Mouse (Mus musculus): ENCODE measurements around the gene Lrig2. TPM values are rescaled to one million over a fixed set of nuclear protein-coding genes. Genes with fewer than 3 reads are reported as not detected.
"Not testable (repeated sequence)": the region's sequence is repeated elsewhere in the genome, so short reads cannot be mapped to it uniquely, and the experiment has no call there.

Lrig2 gene
- total RNA-seq, 1 experiment from 2014 or later: 15.1 TPM

DNA sequence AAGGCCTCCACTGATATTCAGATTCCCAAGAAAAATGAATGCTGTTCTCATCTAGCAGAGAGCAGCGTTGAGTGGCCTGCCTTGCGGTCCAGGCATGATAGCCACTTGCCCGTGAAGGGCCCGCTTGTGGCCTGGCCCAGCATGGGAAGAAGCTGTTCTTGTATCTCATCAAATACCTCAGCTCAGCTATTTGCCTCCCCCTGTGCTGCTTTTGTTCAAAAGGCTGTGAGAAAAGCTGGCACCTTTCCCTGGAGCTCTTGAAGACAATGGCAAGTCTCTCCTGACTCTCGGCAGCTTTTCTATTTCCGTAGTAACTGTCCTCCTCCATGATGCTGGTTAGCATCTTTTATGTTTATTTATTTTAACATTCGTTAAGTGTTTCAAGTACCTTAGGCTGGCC, 74.1 kb downstream of the Lrig2 start:
- ATAC-seq (replicated peaks; ENCODE audit: low read depth, poor library complexity, severe bottlenecking): no peak

DNA sequence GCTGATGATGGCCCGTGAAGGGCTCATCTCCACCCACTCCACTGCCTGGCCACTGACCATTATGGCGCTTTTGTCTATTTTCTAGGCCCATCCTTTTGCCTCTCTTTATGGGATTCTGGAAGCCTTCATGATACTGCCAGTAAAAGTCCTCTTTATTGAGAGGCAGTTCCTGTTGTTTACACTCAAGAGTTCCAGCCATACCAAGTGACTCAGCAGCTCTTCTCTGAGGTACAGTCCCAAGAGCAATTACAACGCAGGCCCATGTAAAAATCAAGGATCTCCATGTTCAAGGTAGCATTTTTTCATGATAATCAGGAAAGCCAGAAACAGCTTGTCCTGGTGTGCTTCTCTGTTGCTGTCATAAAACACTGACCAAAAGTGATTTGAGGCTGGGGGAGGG, 75.8 kb downstream of the Lrig2 start:
- ATAC-seq (replicated peaks; ENCODE audit: low read depth, poor library complexity, severe bottlenecking): no peak

DNA sequence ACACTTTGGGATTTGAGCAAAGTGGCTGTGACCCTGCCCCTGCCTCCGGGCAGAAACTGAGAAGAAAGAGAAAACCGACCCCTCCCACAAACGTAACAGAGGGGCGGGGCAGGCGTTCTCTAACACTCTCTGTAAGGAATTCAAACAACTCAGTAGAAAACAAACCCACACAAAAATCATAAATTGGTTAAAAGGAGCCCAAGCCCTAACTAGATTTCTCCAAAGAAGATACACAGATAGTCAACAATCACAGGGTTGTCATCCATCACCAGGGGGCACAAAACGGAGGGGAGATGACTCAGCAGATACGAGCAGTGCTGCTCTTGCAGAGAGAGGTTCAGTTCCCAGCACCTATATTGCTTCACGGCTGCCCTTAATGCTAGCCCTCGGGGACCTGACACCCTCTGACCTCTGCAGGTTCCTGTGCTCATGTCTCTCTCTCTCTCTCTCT, 77.4 kb downstream of the Lrig2 start:
- peak; percentile 53; the same call in 1 of the 2 replicates for ATAC-seq (replicated peaks; ENCODE audit: low read depth, poor library complexity, severe bottlenecking)

DNA sequence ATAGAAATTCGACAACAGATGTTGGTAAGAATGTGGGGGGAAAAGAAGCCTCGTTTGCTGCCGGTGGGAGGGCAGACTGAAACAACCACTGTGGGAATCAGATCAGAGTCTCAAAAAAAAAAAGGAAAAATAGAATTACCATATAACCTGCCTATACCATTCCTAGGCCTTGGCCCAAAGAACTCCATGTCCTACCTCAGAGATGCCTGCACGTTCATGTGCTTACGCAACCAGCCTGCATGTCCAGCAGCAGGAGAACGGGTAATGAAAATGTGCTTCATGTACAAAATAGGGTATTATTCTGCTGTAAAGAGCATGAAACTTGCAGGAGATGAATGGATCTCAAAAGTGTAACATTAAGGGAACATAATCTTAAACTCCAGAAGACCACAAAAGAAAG, 79.1 kb downstream of the Lrig2 start:
- ATAC-seq (replicated peaks; ENCODE audit: low read depth, poor library complexity, severe bottlenecking): no peak

DNA sequence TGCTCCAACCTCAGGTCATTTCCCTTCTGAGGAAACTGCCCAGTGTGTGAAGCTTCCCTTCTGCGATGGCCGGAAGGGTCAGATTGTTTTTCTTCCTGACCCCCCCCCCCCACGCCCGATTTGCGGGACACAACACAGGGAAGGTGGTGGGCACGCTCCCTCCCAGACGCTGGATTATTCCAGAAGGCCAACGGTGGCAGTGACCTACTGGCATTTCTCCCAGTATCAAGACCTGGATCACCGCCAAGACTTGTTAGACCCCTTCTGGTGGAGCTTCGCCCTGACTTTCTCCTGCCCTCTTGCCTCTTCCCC, 79.9 kb downstream of the Lrig2 start:
- ATAC-seq (replicated peaks; ENCODE audit: low read depth, poor library complexity, severe bottlenecking): no peak

DNA sequence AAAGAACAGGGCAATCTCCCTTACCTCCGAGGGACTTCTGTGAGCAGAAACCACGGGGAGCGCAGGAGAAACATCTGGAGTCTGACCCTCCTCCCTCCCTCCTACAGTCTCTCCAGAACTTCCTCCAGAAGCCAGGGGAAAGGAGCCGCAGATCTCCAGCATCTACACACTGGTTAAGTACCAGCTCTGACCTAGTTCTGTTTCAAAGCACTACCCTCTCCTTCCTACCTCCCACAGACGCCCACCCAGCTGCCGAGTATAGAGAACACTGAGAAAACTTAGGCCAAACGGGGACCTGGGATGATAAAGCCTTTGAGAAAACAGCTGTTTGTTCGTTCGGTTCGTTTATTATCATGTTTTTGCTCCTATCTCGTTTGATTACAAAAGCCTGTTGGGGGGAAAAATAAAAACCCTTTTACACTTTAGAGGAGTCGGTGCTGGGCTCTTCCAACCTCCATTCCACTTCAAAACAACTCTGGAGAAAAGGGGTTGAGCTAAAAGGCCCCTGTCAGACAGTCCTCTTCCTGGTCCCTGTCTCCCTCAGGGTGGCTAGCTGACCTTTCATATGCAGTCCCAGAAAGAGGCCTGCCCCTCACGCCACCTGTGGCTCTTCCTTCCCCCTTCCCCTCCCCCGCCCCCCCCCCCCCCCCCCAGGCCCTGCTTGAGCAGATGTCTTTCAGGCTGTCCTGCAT, 80.4 kb downstream of the Lrig2 start:
- ATAC-seq (replicated peaks; ENCODE audit: low read depth, poor library complexity, severe bottlenecking): 0 out of 2 replicates have a peak, but pooled peaks have one; percentile 22

DNA sequence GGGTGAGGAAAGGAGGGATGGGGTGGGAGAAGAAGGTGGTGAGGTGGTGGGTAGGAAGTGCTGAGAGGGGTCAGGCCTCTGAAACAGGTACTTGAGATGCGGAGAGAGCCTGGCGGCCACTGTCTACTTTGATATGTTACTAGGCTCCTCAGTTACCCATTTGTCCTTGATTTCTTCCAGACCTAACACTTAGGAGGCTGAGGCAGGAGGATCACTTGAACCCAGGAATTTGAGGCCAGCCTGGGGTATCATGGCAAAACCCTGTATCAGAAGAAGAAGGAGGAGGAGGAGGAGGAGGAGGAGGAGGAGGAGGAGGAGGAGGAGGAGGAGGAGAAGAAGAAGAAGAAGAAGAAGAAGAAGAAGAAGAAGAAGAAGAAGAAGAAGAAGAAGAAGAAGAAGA, 84.4 kb downstream of the Lrig2 start:
- not testable (repeated sequence) for ATAC-seq (replicated peaks; ENCODE audit: low read depth, poor library complexity, severe bottlenecking)

DNA sequence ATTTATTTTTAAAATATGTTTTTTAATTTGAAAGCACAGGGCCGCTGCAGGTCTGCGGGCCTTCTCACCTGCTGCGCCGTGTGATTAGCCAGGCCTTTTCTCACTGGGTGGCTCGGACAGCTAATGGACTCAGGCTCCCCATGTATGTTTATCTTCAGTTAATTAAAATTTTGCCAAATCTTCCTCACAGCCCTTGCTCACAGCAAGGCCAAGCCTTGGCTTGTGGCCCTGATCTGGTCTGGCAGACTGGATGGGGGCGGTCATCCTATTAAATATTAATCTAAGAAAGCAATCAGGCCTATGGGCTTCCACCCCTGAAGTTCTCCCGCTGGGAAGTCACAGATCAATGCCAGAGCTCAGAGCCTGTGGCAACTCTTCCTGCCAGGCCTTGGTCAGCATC, 87.4 kb downstream of the Lrig2 start:
- ATAC-seq (replicated peaks; ENCODE audit: low read depth, poor library complexity, severe bottlenecking): no peak

DNA sequence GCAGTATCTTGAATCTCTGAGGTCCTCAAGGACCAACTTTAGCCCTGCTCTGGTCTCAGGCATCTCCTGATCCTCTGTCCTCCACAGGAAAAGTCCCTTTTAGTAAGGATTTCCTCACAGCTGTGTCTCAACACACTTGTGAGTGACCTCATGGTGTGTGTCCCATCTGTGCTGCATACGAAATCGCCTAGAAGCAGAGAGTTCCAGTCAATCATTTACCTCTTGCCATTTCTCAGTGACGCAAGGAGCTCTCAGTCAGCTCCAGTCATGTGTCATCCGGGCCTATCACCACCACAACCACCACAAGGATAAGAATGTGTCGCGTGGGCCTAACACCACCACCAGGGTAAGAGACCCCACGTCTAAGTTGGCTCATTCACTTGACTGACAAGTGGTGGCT, 90.8 kb downstream of the Lrig2 start:
- 0 out of 2 replicates have a peak, but pooled peaks have one; percentile 8 for ATAC-seq (replicated peaks; ENCODE audit: low read depth, poor library complexity, severe bottlenecking)

DNA sequence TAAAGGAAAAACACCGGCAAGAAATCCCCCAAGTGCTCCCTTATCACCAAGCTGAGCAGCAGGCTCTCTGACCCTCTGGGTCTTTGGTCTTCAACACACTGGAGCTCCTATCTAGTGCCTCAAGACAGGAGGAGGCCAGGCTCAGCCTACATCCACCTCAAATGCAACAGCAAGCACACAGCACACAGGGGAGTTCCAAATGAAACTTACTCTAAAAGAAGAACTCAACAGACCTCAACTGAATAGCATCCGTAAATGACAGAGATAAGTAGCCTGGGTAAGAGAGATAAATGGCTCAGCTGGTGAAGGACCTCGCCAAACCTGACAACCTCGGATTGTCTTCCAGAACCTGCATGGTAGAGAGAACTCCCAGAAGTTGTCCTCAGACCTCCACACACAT, 91.7 kb downstream of the Lrig2 start:
- peak; percentile 84 for ATAC-seq (replicated peaks; ENCODE audit: low read depth, poor library complexity, severe bottlenecking)

DNA sequence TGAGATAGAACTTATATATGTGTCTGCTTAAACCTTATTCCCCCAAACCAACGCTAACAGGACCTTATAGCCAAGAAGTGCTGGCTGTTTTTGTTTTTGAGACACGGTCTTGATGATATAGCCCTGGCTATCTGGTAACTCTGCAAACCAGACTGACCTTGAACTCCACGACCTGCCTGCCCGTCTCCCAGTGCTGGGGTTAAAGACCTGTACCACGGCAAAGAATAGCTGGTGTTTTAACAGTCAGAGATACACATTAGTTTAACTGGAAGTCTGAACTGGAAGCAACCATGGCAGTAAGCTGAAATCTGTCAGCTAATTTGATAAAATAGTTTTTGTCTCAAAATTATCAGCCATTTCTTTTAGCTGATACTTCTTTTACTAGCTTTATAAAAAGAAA, 94.9 kb downstream of the Lrig2 start:
- no peak for ATAC-seq (replicated peaks; ENCODE audit: low read depth, poor library complexity, severe bottlenecking)

DNA sequence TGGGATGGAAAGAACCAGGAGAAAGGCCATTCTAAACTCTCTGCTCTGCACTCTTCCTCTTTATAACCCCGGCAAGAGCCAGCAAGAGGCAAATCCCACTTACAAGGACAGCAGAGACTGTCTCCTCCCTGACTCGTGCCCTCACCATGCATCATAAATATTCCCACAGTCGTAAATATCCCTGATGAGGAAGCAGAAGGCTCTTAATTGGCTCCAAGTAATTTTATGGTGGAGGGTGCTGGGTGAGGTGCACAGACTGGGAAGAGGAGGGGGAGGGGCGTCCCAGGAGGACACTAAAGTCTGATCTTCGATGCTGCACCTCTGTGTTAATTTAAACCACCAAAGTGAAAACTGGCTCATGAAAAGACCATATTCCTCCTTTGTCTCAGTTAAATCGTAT, 99.2 kb downstream of the Lrig2 start:
- ATAC-seq (replicated peaks; ENCODE audit: low read depth, poor library complexity, severe bottlenecking): no peak

DNA sequence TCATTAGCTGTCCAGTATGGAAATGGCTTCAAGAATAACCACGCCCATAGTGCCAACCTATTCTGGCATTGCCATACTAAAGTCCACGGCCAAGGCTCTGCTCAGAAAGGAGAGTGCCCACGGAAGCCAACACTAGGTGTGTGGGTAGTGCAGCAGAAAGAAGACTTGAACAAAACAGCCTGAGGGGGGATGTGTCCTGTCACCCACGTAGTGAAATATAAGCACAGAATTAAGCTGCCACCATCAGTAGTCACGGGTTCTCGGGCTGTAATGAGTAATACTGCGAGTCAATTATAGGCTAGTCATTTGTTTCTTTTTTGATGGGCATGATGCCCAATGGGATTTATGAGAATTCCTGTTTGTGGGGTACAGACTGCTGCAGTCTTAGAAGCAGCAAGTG, 104.2 kb downstream of the Lrig2 start:
- ATAC-seq (replicated peaks; ENCODE audit: low read depth, poor library complexity, severe bottlenecking): no peak

DNA sequence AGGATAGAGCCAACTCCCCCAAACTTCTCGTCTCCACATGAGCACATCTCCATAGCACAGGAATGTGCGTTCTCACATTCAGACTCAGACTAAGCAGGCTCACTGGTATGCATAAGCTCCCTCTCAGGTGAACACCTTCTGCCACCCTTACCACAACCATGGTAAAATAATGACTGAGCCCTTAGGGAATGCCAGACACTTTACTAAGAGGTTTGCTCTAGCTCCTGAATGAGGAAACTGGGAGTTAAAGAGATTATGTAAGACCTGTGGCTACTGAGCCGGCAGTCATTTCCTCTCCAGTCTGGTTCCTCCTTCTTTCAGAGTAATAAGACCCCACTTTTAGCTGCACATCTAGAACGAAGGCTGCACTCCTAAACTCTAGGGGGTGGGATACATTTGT, 108.1 kb downstream of the Lrig2 start:
- peak; percentile 94 for ATAC-seq (replicated peaks; ENCODE audit: low read depth, poor library complexity, severe bottlenecking)

DNA sequence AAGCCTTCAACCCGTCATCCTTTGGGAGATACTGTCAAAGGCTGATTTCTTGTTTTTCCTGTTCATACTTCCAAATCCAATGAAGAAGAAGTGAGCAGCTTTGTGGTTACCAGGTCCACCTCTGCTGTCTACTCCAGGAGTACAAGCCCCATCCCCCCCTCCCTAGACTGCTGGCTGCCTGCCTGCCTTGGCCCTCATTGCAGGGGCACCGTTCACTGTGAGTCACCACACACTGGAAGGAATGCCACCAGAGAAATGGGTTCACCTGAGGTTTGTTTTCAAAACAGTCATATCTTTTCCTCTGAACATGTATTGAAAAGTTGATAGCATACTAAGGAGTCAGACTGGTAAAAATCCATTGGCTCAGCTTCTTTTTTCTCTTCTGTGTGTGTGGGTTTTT, 110.5 kb downstream of the Lrig2 start:
- no peak for ATAC-seq (replicated peaks; ENCODE audit: low read depth, poor library complexity, severe bottlenecking)

DNA sequence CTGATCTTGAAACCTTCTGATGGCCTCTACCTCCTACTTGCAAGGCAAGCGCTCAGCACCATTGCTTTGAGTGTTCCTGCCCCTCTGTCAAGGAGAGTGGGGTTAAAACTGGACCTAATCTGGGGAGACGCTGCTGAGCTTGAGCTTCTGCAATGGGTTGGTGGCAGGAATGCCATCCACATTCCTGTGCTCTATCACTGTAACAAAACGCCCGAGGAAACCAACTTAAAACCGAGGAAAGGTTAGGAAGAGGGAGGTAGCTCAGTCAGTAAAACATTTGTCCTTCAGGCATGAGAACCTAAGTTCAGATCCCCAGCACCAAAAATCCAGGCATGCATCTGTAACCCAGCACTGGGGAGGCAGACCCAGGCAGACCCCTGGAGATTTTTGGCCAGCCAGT, 111.6 kb downstream of the Lrig2 start:
- no peak for ATAC-seq (replicated peaks; ENCODE audit: low read depth, poor library complexity, severe bottlenecking)

DNA sequence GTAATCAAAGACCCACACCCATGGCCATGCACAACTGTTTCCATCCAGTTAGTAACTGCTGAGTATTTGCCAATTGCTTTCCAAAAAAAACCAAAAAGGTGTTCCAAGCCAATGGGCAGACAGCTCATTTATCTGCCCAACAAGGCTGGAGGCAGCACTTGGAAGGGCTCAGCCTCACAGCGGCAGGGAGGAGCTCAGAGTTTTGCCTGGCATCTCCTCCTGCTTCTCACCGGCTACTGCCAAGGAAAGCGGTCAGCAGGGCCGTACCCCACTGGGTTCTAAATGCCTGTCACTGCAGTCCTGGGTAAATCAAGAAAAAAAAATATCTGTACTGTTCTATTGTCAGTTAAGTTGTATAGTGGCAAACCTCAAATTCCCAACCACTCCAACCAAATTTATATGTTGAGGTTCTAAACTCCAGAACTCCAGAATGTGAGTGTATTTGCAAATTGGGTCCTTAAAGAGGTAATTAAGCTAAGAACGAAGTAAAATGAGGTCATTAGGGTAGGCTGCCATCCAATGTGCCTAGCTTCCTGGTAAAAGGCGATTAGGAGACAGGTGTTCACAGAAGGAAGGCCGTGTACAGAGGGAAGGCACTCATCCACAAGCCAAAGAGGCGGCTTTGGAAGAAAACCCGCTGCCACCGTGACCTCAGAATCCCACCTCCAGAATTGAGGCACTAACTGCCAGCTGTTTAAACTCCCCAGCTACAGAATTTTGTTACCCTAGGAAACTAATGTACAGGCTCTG, 112.2 kb downstream of the Lrig2 start:
- no peak for ATAC-seq (replicated peaks; ENCODE audit: low read depth, poor library complexity, severe bottlenecking)

DNA sequence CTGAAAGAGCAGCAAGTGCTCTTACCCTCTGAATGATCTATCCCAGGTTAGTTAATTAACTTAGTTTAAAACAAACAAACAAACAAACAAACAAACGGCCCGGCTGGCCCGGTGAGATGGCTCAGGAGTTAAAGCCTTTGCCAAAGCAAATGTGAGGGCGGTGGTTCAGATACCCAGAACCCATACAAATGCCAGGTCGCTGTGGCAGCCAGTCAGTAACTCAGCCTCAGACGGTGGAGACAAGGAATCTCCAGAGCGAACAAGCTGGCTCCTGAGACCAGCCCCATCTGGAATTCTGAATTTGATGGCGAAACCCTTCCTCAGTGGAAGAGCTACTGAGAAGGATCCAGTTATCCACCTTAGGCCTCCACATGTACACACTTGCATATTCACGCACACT, 114.4 kb downstream of the Lrig2 start:
- ATAC-seq (replicated peaks; ENCODE audit: low read depth, poor library complexity, severe bottlenecking): no peak

DNA sequence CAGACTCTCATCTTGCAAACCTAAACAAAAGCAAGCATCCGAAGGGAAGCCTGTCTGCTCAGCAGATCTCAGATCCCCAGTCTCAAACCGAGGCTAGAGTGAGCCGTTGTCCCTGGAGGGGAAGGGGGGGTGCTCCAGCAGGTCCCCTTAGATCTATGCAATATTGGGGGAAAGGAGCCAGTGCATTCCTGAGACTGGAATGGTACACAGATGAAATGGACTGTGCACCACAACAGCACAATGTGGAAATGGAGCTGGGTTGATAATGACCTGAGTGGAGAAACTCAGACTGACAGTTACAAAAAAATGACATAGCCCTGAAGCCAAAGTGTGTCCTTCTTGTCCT, 115.0 kb downstream of the Lrig2 start:
- ATAC-seq (replicated peaks; ENCODE audit: low read depth, poor library complexity, severe bottlenecking): no peak

DNA sequence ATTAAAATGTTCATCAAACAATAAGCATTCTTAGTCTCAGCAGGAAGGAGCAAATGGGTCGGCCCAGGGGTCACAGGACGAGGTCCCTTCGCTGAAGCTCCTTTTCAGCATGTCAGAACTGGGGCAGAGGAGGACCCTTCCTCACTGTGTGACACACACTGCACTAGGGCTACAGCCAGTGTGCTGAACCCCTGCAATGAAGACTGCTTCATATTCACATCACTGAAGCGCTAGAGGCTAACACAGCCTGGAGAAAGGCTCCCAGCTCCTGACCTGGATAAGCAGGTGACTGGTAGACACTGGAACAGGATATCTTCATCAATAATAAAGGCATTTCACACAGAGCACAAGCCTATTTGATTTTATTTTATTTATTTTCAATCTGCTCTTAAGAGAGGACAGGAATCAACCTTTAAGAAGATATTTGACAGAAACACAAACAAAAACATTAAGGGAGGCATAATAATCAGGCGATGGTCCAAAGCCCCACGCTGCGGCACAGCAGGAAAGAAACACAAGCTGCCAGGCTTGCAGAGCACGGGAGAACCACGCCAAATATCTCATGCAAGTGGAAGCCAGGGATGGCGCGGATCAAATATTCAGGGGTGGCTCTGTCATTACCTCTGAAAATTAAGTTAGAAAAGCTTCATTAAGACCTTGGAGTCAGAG, 115.5 kb downstream of the Lrig2 start:
- ATAC-seq (replicated peaks; ENCODE audit: low read depth, poor library complexity, severe bottlenecking): no peak

DNA sequence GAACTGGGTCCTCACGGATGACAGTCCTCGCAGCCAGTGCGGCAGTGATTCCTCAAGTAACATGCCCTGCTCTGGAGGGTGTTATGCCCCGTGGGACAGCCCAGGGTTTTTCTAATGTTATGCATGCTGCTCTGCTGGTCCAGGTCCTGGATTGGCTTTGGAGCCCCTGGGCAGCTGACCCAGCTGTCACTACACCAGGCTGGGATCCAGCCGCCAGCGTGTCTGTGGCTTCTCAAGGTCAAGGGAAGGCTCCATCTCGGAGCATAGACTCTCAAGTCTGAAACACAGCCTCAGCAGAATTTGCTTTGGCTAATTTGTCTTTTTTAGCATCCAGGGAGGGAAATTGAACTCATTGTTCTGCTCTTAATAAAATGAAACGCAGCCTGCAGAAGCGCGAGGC, 121.6 kb downstream of the Lrig2 start:
- no peak for ATAC-seq (replicated peaks; ENCODE audit: low read depth, poor library complexity, severe bottlenecking)
